Mouse (Mus musculus) CH12F3 (cell line): Measurements from ENCODE around the gene Spata18.

Source experiments
- in situ Hi-C: fragments of 300-500 bp; cut with MboI; formaldehyde crosslinking; loops from 2 replicates; pipeline ENCODE4 v1.14.3; 2020; ENCODE audit warnings: low sequenced_read_pairs

Spata18 gene

GRCm38 (mm10) chr5:73651061-73651854 is at the start of gene Spata18:
Gene Spata18 (plus strand): TSS chr5:73651379.
- in situ Hi-C loops = no loop called here

- in situ Hi-C loops = no loop called here
Measured at GRCm38 (mm10) chr5:73602865-73603264, 48.3 kb upstream of the Spata18 start.

- in situ Hi-C loops = no loop called here
Measured at GRCm38 (mm10) chr5:73604542-73604941, 46.6 kb upstream of the Spata18 start.

DNA sequence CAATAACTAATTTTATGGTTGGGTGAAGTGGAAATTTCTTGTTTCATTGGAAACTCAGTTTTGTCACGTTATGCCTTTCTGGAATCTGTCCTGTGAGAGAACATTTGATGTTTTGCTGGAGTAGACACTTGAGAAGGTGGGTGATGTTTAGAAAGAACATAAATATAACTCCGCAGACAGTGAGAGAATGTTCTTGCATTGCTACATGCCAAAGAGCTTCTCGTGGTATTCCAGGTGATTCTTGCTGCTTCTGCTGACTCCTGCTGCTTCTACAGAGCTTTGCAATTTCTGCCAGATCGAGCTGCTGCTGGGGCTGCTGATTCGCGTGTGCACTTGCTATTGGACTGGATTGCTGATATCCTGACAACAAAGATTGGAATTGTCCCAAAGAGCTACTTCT is 46.2 kb upstream of the Spata18 start:
- in situ Hi-C loops = no loop called here

DNA sequence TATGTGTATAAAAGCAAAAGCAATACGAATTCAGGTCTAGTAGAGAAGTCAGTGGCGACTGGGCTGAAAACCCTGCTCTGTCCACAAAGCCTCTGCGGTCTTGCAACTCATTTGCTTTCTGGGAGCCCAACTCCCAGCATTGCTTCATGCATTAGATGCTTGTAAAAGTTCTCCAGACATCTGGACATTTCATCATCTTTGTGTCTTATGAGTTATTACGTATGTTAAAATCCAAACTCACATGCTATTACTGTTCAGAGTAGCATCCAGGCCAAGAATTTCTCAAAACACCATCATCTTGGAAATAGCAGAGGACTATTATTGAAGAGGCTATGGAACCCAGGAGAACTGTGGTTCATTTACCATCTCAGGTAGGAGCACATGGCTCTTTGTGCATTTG is 40.1 kb upstream of the Spata18 start:
- in situ Hi-C loops = no loop called here

DNA sequence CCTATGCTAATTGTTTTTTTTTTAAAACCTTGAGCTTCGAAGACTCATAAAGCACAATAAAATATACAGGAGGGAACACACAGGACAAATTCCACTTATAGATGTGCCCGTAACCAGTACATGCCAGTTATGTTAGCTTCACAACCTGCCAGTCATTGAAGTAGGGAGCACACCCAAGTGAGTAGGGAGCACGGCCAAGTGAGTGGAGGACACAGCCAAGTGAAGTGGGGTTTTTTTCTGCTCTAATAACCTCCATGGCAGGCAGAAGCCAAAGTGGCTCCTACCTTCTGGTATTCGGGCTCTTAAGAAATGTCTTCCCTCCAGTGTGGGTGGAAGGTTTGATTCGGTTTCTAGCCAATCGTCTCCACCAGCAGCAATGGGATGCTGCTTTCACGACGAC is 37.9 kb upstream of the Spata18 start:
- in situ Hi-C loops = no loop called here

DNA sequence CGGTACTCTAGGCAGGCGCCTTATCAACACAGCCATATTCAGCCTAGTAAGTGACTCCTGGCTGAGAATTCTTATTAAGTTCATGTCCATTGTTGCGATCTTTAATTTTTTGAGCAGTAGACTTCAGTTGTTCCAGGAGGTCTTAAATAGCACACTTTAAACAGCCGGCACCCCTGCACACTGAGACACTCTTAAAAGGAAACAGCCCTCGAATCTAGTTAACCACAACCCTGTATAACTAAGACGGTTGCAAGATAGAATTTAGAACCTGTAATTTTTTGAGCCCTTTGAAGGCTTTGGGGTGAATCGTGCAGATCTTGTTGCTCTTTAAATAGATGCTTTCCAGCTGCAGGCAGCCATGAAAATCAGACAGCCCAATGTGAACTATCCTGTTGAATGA is 36.0 kb upstream of the Spata18 start:
- in situ Hi-C loops = no loop called here

- in situ Hi-C loops = no loop called here
Measured at GRCm38 (mm10) chr5:73618969-73619368, 32.2 kb upstream of the Spata18 start.

- in situ Hi-C loops = no loop called here
Measured at GRCm38 (mm10) chr5:73625505-73625904, 25.7 kb upstream of the Spata18 start.

DNA sequence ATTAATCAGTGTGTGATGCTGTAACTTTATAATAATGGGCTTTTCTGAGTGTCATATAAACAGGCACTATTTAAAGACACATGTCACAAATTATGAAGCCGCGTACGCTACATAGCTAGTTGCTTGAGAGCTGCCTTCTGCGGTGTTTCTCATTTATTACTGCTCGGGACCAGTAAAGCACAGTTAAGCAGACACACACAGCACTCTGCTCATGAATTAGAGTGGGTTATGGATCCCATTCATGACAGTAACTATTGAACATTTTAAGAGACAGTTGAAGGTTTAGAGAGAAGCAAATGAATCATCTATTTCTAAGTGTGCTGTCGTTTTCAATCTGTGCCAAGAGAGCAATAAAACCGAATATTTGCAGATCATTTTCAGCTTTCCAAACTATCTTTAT is 24.3 kb upstream of the Spata18 start:
- in situ Hi-C loops = no loop called here

DNA sequence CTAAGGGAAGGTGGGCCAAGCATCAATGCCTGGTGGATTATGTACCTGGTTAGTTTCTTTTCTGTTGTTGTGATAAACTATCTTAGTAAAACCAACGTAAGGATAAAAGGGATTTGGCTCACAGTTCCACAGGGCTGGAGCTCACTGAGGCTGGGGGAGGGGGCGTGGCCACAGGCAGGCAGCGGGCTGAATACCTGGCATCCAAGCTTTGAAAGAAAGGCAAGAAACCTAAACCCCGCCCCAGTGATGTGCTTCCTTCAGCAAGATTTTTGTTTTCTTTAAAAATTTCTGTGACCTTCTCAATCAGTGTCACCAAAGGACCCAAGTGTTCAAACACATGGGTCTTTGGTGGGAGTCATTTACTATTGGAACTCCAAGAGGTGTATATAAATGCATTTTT is 23.6 kb upstream of the Spata18 start:
- in situ Hi-C loops = no loop called here

DNA sequence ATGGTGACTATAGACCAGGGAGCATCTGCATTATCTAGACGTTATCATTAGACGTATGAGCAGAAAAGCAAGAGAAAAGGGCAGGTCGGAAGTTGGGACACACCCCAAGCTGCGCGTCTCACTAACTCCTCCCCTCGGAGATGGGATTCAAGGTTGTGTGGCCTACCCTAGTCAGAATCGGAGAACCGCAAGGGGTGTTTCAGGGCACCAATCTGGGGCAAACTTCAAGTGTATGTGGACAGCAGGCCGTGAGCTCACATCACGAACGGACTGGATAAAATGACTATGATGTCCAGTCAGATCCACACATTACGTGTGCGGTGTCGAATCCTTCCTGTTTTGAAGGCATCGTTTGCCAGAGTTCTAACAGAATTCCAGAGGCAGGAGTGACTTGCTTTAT is 23.2 kb upstream of the Spata18 start:
- in situ Hi-C loops = no loop called here

GRCm38 (mm10) chr5:73630141-73630540 is 21.0 kb upstream of the Spata18 start:
- in situ Hi-C loops = no loop called here

DNA sequence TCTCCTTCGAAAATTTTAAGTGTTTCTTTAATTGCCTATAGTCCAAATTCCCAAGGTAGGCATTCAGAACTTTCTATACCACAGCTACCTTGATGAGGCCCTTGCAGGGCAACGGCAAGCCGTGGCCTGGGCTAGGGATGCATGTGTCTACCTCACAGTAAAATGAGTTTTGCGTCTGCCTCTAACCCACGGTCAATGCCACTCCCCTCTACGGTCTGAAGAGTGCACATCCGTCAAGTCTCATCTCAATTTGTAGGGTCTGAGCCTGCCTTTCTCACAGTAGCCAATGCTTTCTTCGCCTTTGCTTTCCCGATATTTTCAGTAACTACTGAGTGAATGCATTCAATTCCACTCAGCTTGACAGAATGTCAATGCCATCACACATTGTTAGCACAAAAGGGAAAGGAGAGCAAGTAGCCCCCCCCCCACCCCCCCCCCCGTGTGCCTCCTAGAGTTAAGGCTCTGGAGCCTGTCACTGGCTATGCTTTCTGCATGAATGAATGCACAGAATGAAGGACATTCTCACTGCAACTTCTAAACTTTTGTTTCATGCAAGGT is 20.1 kb upstream of the Spata18 start:
- in situ Hi-C loops = no loop called here

- in situ Hi-C loops = no loop called here
Measured at GRCm38 (mm10) chr5:73632291-73632690, 18.9 kb upstream of the Spata18 start, which contains the start of gene Lrrc66. Gene Lrrc66 (minus strand): TSS chr5:73632526.

GRCm38 (mm10) chr5:73633141-73633540 is 18.0 kb upstream of the Spata18 start:
- in situ Hi-C loops = no loop called here

DNA sequence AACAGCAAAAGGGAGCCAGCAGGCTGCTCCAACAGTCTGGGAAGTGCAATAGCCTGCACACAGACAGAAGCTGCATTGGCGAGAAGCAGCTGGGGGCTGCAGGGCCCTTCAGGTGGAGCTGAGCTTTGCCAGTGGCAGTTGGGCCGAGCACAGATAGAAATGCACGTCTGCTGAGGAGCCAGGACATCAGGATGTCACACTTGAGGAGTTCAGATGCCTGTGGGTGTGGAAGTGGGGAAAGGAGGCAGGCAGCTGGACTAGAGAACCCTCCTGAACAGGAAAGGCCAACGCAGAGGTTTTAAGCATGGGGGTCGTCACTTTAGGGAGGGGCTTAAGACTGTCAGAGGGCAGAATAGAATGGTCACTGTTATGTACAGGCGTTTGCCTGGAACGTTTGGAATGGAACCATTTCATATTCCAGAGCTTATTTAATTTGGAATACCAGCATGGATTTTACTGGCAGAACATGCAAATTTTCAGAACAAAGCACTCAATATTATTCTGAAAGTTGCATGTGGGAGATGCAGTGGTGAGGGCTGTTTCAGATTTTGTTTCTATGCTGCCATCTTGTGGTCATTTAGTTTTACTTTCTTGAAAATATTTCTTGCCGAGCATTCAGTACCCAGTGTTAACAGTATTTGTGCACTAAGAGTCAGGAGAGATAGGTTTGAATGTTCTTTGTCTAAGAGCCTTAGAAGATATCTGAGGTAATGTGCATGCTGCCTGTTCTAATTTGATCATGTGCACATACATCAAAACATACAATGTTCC is 13.7 kb upstream of the Spata18 start:
- in situ Hi-C loops = loop anchor here (5.0 kb wide), 1 partner anchor 205 kb away; no protein-coding TSS in a partner anchor

GRCm38 (mm10) chr5:73641058-73641457 is 10.1 kb upstream of the Spata18 start:
- in situ Hi-C loops = no loop called here

- in situ Hi-C loops = no loop called here
Measured at GRCm38 (mm10) chr5:73642091-73642490, 9.1 kb upstream of the Spata18 start.

- in situ Hi-C loops = no loop called here
Measured at GRCm38 (mm10) chr5:73647261-73647900, 3.8 kb upstream of the Spata18 start, which contains the start of gene Sgcb. Gene Sgcb (minus strand): TSS chr5:73647790.

- in situ Hi-C loops = no loop called here
Measured at GRCm38 (mm10) chr5:73650365-73650964, 714 bp upstream of the Spata18 start.
